Mouse (Mus musculus) kidney, adult 2 months (tissue): Measurements from ENCODE around the gene Tmem81.

ENCODE experiments used
- CTCF ChIP-seq: fragments of 200-500 bp; conservative IDR thresholded peaks from 2 replicates; pipeline ENCODE4 v1.5.1; 2011; ENCODE audit warnings: low read depth, mild to moderate bottlenecking, control low read depth, low read length, moderate library complexity, mixed read lengths; ENCODE audit not compliant: insufficient read depth, insufficient read length
- POLR2A ChIP-seq: fragments of 200-500 bp; IDR thresholded peaks from one replicate; pipeline ENCODE4 v1.6.1; 2011; ENCODE audit warnings: low read depth, low read length, control low read depth

- no peak for TF ChIP-seq CTCF
- TF ChIP-seq POLR2A, result no peak
These were observed 41.4 kb upstream of the Tmem81 start for GRCm38 (mm10) chr1:132464651-132465050.
